ENCODE assay signal across 25 mouse cellular contexts in the genomic region with DNA sequence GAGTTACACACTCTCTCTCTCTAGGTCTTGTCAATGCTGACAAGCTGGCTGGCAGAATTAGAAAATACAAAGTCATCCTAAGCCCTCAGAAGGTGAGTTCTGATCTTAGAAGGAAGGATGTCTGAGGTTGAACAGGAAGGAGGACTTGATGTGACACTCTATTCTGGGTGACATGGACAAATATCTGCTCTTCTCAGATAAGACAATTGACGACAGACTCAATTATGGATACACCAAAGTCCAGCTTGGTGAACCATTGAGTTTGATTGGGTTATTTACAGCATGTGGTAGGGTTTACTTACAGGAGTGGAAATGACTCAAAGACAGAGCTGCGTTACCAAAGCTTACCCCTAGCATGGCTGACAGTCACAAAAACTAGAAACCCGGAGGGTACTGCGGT. TPM values are rescaled to one million over a fixed set of nuclear protein-coding genes. Genes with fewer than 3 reads are reported as not detected.
A peak's percentile ranks its signal among the peaks of the same experiment; 100 is the strongest.
DNase-seq lines count a peak whose midpoint lies in the region; ATAC-seq and TF ChIP-seq lines count a peak whose summit lies in the region.
"Had no signal": no experiment of that assay in that cellular context is flagged by ENCODE, and none has a peak within 500 bp of the region (broad histone marks: within the 10 kb centered on the region; RNA-seq: fewer than 3 reads in every experiment).

No protein-coding gene starts in this region.

- H3K9ac ChIP-seq in liver, embryonic 12.5 days: no peak overlapping the region
- H3K9ac ChIP-seq in liver, embryonic 11.5 days (ENCODE audit: low read depth, low read length): no peak overlapping the region
- no peak overlapping the region for H3K9ac ChIP-seq in midbrain, embryonic 11.5 days (ENCODE audit: low read length)
- no peak overlapping the region for H3K9ac ChIP-seq in midbrain, postnatal 0 days (replicated peaks; ENCODE audit: low read length, poor library complexity, severe bottlenecking)
- H3K9ac ChIP-seq in midbrain, embryonic 13.5 days (replicated peaks): no peak overlapping the region
- H3K9ac ChIP-seq: embryonic facial prominence, embryonic 12.5 days; embryonic facial prominence, embryonic 15.5 days; forebrain, postnatal 0 days; hindbrain, embryonic 12.5 days; hindbrain, embryonic 15.5 days had no signal

- peaks cover 13% of the 10 kb centered on the region for H3K4me1 ChIP-seq in liver, embryonic 12.5 days
- no peaks in the 10 kb centered on the region for H3K4me1 ChIP-seq in liver, embryonic 11.5 days (replicated peaks; ENCODE audit: control insufficient read depth, insufficient read depth, low read length)
- H3K4me1 ChIP-seq in midbrain, embryonic 11.5 days (ENCODE audit: control insufficient read depth, insufficient read depth, low read length): no peaks in the 10 kb centered on the region
- H3K4me1 ChIP-seq in midbrain, postnatal 0 days (ENCODE audit: insufficient read depth, low read length): no peaks in the 10 kb centered on the region
- H3K4me1 ChIP-seq in small intestine, adult 2 months (ENCODE audit: control insufficient read depth, insufficient read depth, insufficient read length, low read length): peaks cover under 1% of the 10 kb centered on the region; the same call in 1 of the 2 replicates
- peaks cover 6% of the 10 kb centered on the region; the same call in 1 of the 2 replicates for H3K4me1 ChIP-seq in midbrain, embryonic 13.5 days (replicated peaks)
- H3K4me1 ChIP-seq: embryonic facial prominence, embryonic 12.5 days; embryonic facial prominence, embryonic 15.5 days; hindbrain, embryonic 12.5 days had no signal

- 59% methylated on average over 4 of the region's 4 CpGs for WGBS in liver, embryonic 12.5 days (ENCODE audit: insufficient replicate concordance)
- 72% methylated on average over 4 of the region's 4 CpGs for WGBS in liver, embryonic 11.5 days
- 91% methylated on average over 4 of the region's 4 CpGs for WGBS in midbrain, embryonic 11.5 days
- 99% methylated on average over 4 of the region's 4 CpGs for WGBS in midbrain, postnatal 0 days
- 78% methylated on average over 4 of the region's 4 CpGs for WGBS in small intestine, adult 2 months
- 93% methylated on average over 4 of the region's 4 CpGs for WGBS in midbrain, embryonic 13.5 days

- H3K9me3 ChIP-seq in liver, embryonic 12.5 days (replicated peaks): no peaks in the 10 kb centered on the region
- peaks cover 4% of the 10 kb centered on the region; the same call in 1 of the 2 replicates for H3K9me3 ChIP-seq in liver, embryonic 11.5 days (ENCODE audit: control insufficient read depth, low read length)
- peaks cover 14% of the 10 kb centered on the region for H3K9me3 ChIP-seq in midbrain, embryonic 11.5 days (ENCODE audit: control insufficient read depth, low read length)
- H3K9me3 ChIP-seq in midbrain, postnatal 0 days (ENCODE audit: low read length): peaks cover 5% of the 10 kb centered on the region; the same call in 1 of the 2 replicates
- H3K9me3 ChIP-seq in midbrain, embryonic 13.5 days: peaks cover 21% of the 10 kb centered on the region
- H3K9me3 ChIP-seq: hindbrain, embryonic 15.5 days had no signal

- no peak overlapping the region for H3K4me2 ChIP-seq in liver, embryonic 12.5 days
- H3K4me2 ChIP-seq in liver, embryonic 11.5 days: no peak overlapping the region
- H3K4me2 ChIP-seq in midbrain, embryonic 11.5 days: no peak overlapping the region
- no peak overlapping the region for H3K4me2 ChIP-seq in midbrain, postnatal 0 days (ENCODE audit: low read depth, low read length, poor library complexity, severe bottlenecking)
- H3K4me2 ChIP-seq in midbrain, embryonic 13.5 days (replicated peaks): no peak overlapping the region
- H3K4me2 ChIP-seq: embryonic facial prominence, embryonic 12.5 days; embryonic facial prominence, embryonic 15.5 days; heart, embryonic 11.5 days; hindbrain, embryonic 12.5 days; hindbrain, embryonic 15.5 days had no signal

- H3K36me3 ChIP-seq in liver, embryonic 12.5 days: peaks cover 83% of the 10 kb centered on the region
- peaks cover 48% of the 10 kb centered on the region for H3K36me3 ChIP-seq in liver, embryonic 11.5 days (ENCODE audit: control insufficient read depth, insufficient read depth, low read length)
- peaks cover 25% of the 10 kb centered on the region for H3K36me3 ChIP-seq in midbrain, embryonic 11.5 days (ENCODE audit: control insufficient read depth, insufficient read depth, low read length)
- H3K36me3 ChIP-seq in midbrain, postnatal 0 days (ENCODE audit: insufficient read depth, low read length): peaks cover 54% of the 10 kb centered on the region
- H3K36me3 ChIP-seq in small intestine, adult 2 months (ENCODE audit: control insufficient read depth, insufficient read depth, low read length): peaks cover 41% of the 10 kb centered on the region
- H3K36me3 ChIP-seq in midbrain, embryonic 13.5 days: peaks cover 91% of the 10 kb centered on the region

- TF ChIP-seq POLR2A in small intestine, adult 2 months (IDR thresholded peaks at IDR 0.05; ENCODE audit: low read depth, low read length): no peak

- ATAC-seq in liver, embryonic 12.5 days: 0 out of 2 replicates have a peak, but pooled peaks have one; percentile 32
- ATAC-seq in liver, embryonic 11.5 days (replicated peaks; ENCODE audit: low FRiP score): no peak
- no peak for ATAC-seq in midbrain, embryonic 11.5 days (ENCODE audit: low FRiP score)
- ATAC-seq in midbrain, postnatal 0 days (ENCODE audit: low FRiP score): no peak
- no peak for ATAC-seq in midbrain, embryonic 13.5 days
- ATAC-seq: CD4-positive, CD25-positive, alpha-beta regulatory T cell, adult 4 months; forebrain, embryonic 14.5 days; forebrain, postnatal 0 days; Patski had no signal

- H3K27me3 ChIP-seq in liver, embryonic 12.5 days (replicated peaks): no peaks in the 10 kb centered on the region
- H3K27me3 ChIP-seq in liver, embryonic 11.5 days (replicated peaks; ENCODE audit: control insufficient read depth, insufficient read depth, low read length): no peaks in the 10 kb centered on the region
- no peaks in the 10 kb centered on the region for H3K27me3 ChIP-seq in midbrain, embryonic 11.5 days (ENCODE audit: control insufficient read depth, insufficient read depth, low read length)
- H3K27me3 ChIP-seq in midbrain, postnatal 0 days (ENCODE audit: insufficient read depth, low read length): no peaks in the 10 kb centered on the region
- no peaks in the 10 kb centered on the region for H3K27me3 ChIP-seq in small intestine, adult 2 months (ENCODE audit: control insufficient read depth, insufficient read depth, low read length)
- no peaks in the 10 kb centered on the region for H3K27me3 ChIP-seq in midbrain, embryonic 13.5 days
- H3K27me3 ChIP-seq: embryonic facial prominence, embryonic 12.5 days; embryonic facial prominence, embryonic 15.5 days; hindbrain, embryonic 12.5 days; hindbrain, embryonic 15.5 days; Patski had no signal

- peak overlapping the region; percentile 12; the same call in 1 of the 2 replicates for H3K27ac ChIP-seq in liver, embryonic 12.5 days
- H3K27ac ChIP-seq in liver, embryonic 11.5 days (ENCODE audit: low read depth, low read length): no peak overlapping the region
- H3K27ac ChIP-seq in midbrain, embryonic 11.5 days (ENCODE audit: low read depth, low read length): no peak overlapping the region
- no peak overlapping the region for H3K27ac ChIP-seq in midbrain, postnatal 0 days (ENCODE audit: low read depth, low read length)
- H3K27ac ChIP-seq in small intestine, adult 2 months (ENCODE audit: insufficient read depth, low read depth, low read length): peak overlapping the region; percentile 43; the same call in 1 of the 2 replicates
- H3K27ac ChIP-seq in midbrain, embryonic 13.5 days: no peak overlapping the region
- H3K27ac ChIP-seq: embryonic facial prominence, embryonic 12.5 days; embryonic facial prominence, embryonic 15.5 days; gastrocnemius, adult 2 months; hindbrain, embryonic 12.5 days; hindbrain, embryonic 15.5 days had no signal

- no peak for DNase-seq in liver, embryonic 11.5 days (ENCODE audit: low spot score)
- peak; percentile 53 for DNase-seq in midbrain, embryonic 11.5 days (ENCODE audit: low spot score, missing footprints)
- no peak for DNase-seq in midbrain, postnatal 0 days (ENCODE audit: low spot score)
- DNase-seq: adrenal gland, postnatal 10 days; adrenal gland, postnatal 36 days; cerebellum, adult 18-20 months; cerebellum, adult 9-10 months; cerebellum, postnatal 14 days; forebrain, postnatal 0 days; gastrocnemius, adult 2 months; gastrocnemius, postnatal 14 days; heart, adult 11 months had no signal

- TF ChIP-seq CTCF in midbrain, postnatal 0 days (IDR thresholded peaks at IDR 0.05): no peak
- no peak for TF ChIP-seq CTCF in small intestine, adult 2 months (IDR thresholded peaks at IDR 0.05; ENCODE audit: extremely low read depth, insufficient read length, insufficient replicate concordance, low read depth, low read length)

- H3K4me3 ChIP-seq in liver, embryonic 12.5 days: no peak overlapping the region
- H3K4me3 ChIP-seq in liver, embryonic 11.5 days (ENCODE audit: low read depth, low read length): no peak overlapping the region
- H3K4me3 ChIP-seq in midbrain, embryonic 11.5 days (ENCODE audit: low read depth, low read length): no peak overlapping the region
- H3K4me3 ChIP-seq in midbrain, postnatal 0 days (ENCODE audit: low read depth, low read length): no peak overlapping the region
- H3K4me3 ChIP-seq in small intestine, adult 2 months (ENCODE audit: low read depth, low read length): no peak overlapping the region
- no peak overlapping the region for H3K4me3 ChIP-seq in midbrain, embryonic 13.5 days (replicated peaks)
- H3K4me3 ChIP-seq: embryonic facial prominence, embryonic 12.5 days; embryonic facial prominence, embryonic 15.5 days; gastrocnemius, adult 2 months; hindbrain, embryonic 12.5 days; hindbrain, embryonic 15.5 days had no signal

RNA-seq across cellular contexts. Expression of gene Vps33b, which starts 6.9 kb away (rescaled TPM):
- 9.0 and 11.4 TPM in 2 replicates for polyA plus RNA-seq in liver, embryonic 12.5 days (2016; fragmentation: Nextera tagmentation; extraction: Ambion mirVana)
- 20.8 and 24.4 TPM in 2 replicates for polyA plus RNA-seq in liver, embryonic 11.5 days (2014; fragmentation: Nextera tagmentation; extraction: Ambion mirVana)
- polyA plus RNA-seq in midbrain, embryonic 11.5 days (2014; fragmentation: Nextera tagmentation; extraction: Ambion mirVana): 12.6 and 14.3 TPM in 2 replicates
- total RNA-seq in midbrain, postnatal 0 days (2014; rRNA removed): 25.0 and 35.4 TPM in 2 replicates
- 15.3 and 18.3 TPM in 2 replicates for polyA plus RNA-seq in midbrain, postnatal 0 days (2015; fragmentation: Nextera tagmentation; extraction: Ambion mirVana)
- polyA plus RNA-seq in small intestine, adult 2 months (2012; rRNA removed): 8.8 and 17.8 TPM in 2 replicates
- 25.1 and 25.2 TPM in 2 replicates for polyA plus RNA-seq in midbrain, embryonic 13.5 days (2015; fragmentation: Nextera tagmentation; extraction: Ambion mirVana)

RNA-seq across cellular contexts. Expression of gene Ngrn, which starts 15.4 kb away (rescaled TPM):
- 42.0 and 45.6 TPM in 2 replicates for polyA plus RNA-seq in liver, embryonic 12.5 days (2016; fragmentation: Nextera tagmentation; extraction: Ambion mirVana)
- 55.1 and 58.4 TPM in 2 replicates for polyA plus RNA-seq in liver, embryonic 11.5 days (2014; fragmentation: Nextera tagmentation; extraction: Ambion mirVana)
- 53.1 and 53.2 TPM in 2 replicates for polyA plus RNA-seq in midbrain, embryonic 11.5 days (2014; fragmentation: Nextera tagmentation; extraction: Ambion mirVana)
- total RNA-seq in midbrain, postnatal 0 days (2014; rRNA removed): 50.9 and 76.4 TPM in 2 replicates
- polyA plus RNA-seq in midbrain, postnatal 0 days (2015; fragmentation: Nextera tagmentation; extraction: Ambion mirVana): 80.6 and 84.8 TPM in 2 replicates
- 8.9 and 12.3 TPM in 2 replicates for polyA plus RNA-seq in small intestine, adult 2 months (2012; rRNA removed)
- 63.8 and 64.3 TPM in 2 replicates for polyA plus RNA-seq in midbrain, embryonic 13.5 days (2015; fragmentation: Nextera tagmentation; extraction: Ambion mirVana)

RNA-seq across cellular contexts. Expression of gene Prc1, which starts 17.9 kb away (rescaled TPM):
- 150 and 158 TPM in 2 replicates for polyA plus RNA-seq in liver, embryonic 12.5 days (2016; fragmentation: Nextera tagmentation; extraction: Ambion mirVana)
- polyA plus RNA-seq in liver, embryonic 11.5 days (2014; fragmentation: Nextera tagmentation; extraction: Ambion mirVana): 148 and 178 TPM in 2 replicates
- 231 and 232 TPM in 2 replicates for polyA plus RNA-seq in midbrain, embryonic 11.5 days (2014; fragmentation: Nextera tagmentation; extraction: Ambion mirVana)
- total RNA-seq in midbrain, postnatal 0 days (2014; rRNA removed): 12.9 and 13.2 TPM in 2 replicates
- 13.3 and 14.1 TPM in 2 replicates for polyA plus RNA-seq in midbrain, postnatal 0 days (2015; fragmentation: Nextera tagmentation; extraction: Ambion mirVana)
- 6.6 and 15.0 TPM in 2 replicates for polyA plus RNA-seq in small intestine, adult 2 months (2012; rRNA removed)
- polyA plus RNA-seq in midbrain, embryonic 13.5 days (2015; fragmentation: Nextera tagmentation; extraction: Ambion mirVana): 75.2 and 78.9 TPM in 2 replicates

RNA-seq across cellular contexts. Expression of gene Ttll13, which starts 30.2 kb away (rescaled TPM):
- polyA plus RNA-seq in liver, embryonic 12.5 days (2016; fragmentation: Nextera tagmentation; extraction: Ambion mirVana): 0.61 and 1.0 TPM in 2 replicates
- polyA plus RNA-seq in liver, embryonic 11.5 days (2014; fragmentation: Nextera tagmentation; extraction: Ambion mirVana): 0.52 and 1.6 TPM in 2 replicates
- polyA plus RNA-seq in midbrain, embryonic 11.5 days (2014; fragmentation: Nextera tagmentation; extraction: Ambion mirVana): 0.53 and 0.91 TPM in 2 replicates
- 1.2 and 1.6 TPM in 2 replicates for total RNA-seq in midbrain, postnatal 0 days (2014; rRNA removed)
- 2.4 and 3.2 TPM in 2 replicates for polyA plus RNA-seq in midbrain, postnatal 0 days (2015; fragmentation: Nextera tagmentation; extraction: Ambion mirVana)
- 0.05 and 0.08 TPM in 2 replicates for polyA plus RNA-seq in small intestine, adult 2 months (2012; rRNA removed)
- polyA plus RNA-seq in midbrain, embryonic 13.5 days (2015; fragmentation: Nextera tagmentation; extraction: Ambion mirVana): 1.9 and 2.0 TPM in 2 replicates
- total RNA-seq: hematopoietic stem cell, adult 5-6 weeks had no signal
- polyA plus RNA-seq: C2C12 had no signal

RNA-seq across cellular contexts. Expression of gene Gdpgp1, which starts 43.7 kb away (rescaled TPM):
- polyA plus RNA-seq in liver, embryonic 12.5 days (2016; fragmentation: Nextera tagmentation; extraction: Ambion mirVana): 3.9 and 4.4 TPM in 2 replicates
- polyA plus RNA-seq in liver, embryonic 11.5 days (2014; fragmentation: Nextera tagmentation; extraction: Ambion mirVana): 6.5 and 7.4 TPM in 2 replicates
- 3.8 and 4.5 TPM in 2 replicates for polyA plus RNA-seq in midbrain, embryonic 11.5 days (2014; fragmentation: Nextera tagmentation; extraction: Ambion mirVana)
- 5.9 and 7.4 TPM in 2 replicates for total RNA-seq in midbrain, postnatal 0 days (2014; rRNA removed)
- polyA plus RNA-seq in midbrain, postnatal 0 days (2015; fragmentation: Nextera tagmentation; extraction: Ambion mirVana): 2.5 and 2.8 TPM in 2 replicates
- 2.3 and 3.2 TPM in 2 replicates for polyA plus RNA-seq in small intestine, adult 2 months (2012; rRNA removed)
- polyA plus RNA-seq in midbrain, embryonic 13.5 days (2015; fragmentation: Nextera tagmentation; extraction: Ambion mirVana): 4.2 and 4.3 TPM in 2 replicates

Comparison
In these comparisons a context has a peak if more than half of its experiments do, and no peak if none do; other contexts are left out.
1. H3K27ac ChIP-seq: peak in liver, embryonic 12.5 days (single experiment) and small intestine, adult 2 months (single experiment); none in liver, embryonic 11.5 days (single experiment), midbrain, embryonic 11.5 days (single experiment), midbrain, postnatal 0 days (single experiment) and midbrain, embryonic 13.5 days (single experiment).